Mouse (Mus musculus) heart, adult 11 months (tissue): ENCODE measurements around the gene Rnf130.

Experiments used
- DNase-seq: peaks from one replicate; pipeline ENCODE4 v3.0.0; 2022

Rnf130 gene

DNA sequence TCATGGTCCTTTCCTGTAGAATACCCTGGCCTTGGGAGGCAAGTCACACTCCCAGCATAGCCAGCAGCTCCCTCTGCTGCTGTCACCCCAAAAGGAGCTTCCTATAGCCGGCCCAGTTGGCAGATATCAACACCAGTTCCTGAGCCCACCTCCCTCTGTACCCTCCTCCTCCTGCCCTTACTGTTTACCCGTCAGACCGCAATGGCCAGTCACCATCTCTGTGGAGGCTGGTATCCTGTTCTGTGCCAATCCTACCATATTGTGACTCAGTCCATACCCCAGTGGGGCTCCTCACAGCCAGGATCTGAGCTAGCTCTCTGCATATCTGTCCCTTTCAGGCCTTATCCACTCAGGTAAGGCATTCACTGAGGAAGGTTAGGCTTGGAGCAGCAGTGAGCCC lies 120.4 kb downstream of the Rnf130 start:
- peak; percentile 87 for DNase-seq

DNA sequence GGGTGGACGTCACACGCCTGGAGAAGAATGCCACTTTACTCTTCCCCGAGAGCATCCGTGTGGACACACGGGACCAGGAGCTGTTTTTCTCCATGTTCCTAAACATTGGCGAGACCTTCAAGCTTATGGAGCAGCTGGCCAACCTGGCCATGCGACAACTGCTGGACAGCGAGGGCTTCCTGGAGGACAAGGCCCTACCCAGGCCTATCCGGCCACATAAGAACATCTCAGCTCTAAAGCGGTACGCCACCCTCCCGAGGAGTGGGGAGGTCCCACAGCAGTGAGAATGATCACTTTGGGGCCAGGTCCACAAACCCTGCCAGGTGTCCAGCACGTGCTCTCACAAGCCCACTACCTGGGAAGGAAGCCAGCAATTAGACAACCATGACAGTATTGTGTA lies 121.0 kb downstream of the Rnf130 start:
- peak; percentile 91 for DNase-seq

DNA sequence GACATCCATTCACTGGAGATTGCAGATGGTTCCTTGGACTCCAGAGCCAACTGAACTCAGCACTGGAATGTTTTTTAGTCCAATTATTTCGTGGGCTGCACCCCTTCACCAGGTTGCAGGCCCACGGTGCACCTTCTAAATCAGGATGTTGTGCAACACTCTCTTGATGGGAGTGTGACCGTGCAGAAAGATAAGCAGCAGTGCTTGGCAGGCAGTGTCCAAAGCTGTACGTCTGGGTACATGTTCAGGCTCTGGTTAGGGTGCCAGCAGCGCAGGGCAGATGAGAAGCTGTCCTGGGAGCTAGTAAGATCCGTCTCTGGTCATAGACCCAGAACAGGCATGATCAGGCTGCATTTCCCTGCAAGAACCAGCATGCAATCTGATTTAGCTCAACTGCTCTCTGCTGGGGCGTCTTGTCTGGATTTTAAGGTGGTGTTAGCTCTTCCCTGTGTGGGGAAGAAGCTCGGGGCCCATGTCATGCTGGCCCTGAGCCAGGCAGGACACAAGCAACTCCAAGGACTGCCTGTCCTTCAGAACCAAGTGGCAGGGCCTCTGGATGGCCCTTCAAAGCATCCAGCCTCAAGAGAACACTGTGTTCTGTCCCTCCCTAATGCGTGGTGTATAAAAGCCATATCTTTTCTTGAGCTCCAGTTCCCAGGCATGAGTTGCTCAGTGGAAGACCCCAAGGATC lies 122.3 kb downstream of the Rnf130 start:
- peak; percentile 97 for DNase-seq

DNA sequence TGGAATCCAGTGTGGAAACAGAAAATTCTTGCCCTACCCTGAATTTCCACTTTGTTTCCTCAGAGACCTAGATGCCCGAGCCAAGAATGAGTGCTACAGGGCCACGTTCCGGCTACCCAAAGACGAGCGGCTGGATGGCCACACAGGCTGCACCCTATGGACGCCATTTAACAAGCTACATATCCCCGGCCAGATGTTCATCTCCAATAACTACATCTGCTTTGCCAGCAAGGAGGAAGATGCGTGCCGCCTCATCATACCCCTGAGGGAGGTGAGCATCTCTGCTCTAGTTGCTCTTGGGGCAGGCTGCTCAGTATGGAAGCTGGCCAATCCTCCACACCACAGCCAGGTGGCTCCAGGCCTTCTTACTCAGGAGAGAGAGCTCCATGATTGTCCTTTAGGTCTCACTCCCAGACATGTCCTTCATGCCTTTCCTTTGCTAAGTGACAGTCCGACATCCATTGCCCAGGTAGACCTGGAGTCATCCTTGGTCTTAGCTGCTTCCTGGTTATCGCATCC lies 122.9 kb downstream of the Rnf130 start:
- peak; percentile 93 for DNase-seq

DNA sequence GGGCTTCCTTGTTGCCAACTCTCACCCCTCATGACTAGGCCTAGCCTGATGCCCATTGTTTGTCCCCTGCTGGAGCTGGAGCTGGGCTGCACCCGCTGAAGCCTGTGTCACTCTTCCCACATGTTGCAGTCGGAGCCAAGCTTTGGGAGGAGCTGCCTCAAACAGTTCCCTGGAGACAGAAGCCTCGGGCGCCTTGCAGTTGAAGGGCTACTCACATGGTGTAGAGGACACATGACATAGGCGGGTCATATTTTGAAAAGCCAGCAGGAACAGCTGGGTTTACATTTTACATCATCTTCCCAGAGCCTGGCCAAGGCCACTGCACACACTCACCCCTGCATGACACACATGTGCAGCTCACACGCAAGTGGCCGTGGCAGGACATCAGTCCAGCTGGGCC lies 124.1 kb downstream of the Rnf130 start:
- DNase-seq = peak; percentile 99

DNA sequence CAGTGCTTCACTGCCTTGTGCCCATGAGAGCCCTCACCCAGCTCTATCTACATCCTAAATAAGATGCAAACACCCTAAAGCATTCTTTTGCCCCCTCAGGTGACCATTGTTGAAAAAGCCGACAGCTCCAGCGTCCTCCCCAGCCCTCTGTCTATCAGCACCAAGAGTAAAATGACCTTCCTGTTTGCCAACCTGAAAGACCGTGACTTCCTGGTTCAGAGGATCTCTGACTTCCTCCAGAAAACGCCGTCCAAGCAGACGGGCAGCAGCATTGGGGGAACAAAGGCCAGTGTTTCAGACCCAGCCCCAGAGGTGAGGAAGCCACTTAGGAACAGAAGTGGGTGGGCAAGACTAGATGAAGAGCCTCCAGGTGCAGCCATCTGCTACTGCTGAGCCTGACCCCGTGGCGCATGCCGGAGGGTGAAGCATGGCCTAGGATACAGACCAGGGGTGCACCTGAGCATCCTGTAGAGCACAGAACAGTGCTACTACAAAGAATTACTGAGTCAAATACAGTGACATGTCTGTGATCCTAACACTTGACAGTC lies 124.5 kb downstream of the Rnf130 start:
- peak; percentile 92 for DNase-seq

DNA sequence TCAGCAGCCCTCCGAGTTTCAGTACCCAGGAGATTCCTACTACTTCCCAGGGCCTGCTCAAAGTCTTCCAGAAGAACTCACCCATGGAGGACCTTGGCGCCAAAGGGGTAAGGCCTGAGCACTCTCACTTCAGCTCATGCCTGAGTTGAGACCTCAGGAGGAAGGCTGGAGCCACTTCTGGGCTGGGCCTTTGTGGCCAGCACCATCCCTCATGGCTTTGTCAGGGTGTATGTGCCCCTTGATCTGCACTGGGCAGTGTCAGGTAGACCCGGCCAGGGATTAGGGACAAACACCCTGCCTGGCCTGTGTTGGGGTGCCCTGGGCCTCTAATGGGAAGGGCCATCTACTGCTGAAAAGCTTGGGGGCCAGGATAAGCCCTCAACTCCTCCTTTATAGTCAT lies 126.2 kb downstream of the Rnf130 start:
- peak; percentile 90 for DNase-seq

DNA sequence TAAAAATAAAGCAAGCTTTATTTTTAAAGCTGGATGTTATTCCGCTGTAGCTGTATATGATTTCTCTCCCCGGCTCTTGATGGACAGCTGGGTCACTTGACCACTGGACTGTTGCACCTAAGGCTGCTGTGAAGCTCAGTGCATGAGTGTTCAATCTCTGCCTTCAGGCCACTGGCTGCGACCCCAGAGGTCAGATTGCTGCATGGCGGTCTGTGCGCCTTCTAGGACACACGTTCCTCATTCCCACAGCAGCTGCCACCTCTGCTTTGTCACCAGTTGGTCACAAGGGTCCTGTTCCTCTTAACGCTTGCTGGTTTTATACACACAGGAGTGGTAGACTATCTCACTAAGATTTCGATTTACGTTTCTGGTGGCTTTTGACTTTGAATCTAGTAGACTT lies 129.0 kb downstream of the Rnf130 start:
- DNase-seq = peak; percentile 92
